Mouse (Mus musculus): ENCODE data around the gene 1700093K21Rik.
A peak's percentile ranks its signal among the peaks of the same experiment; 100 is the strongest.
"Not testable (repeated sequence)": the region's sequence is repeated elsewhere in the genome, so short reads cannot be mapped to it uniquely, and the experiment has no call there.

1700093K21Rik gene

DNA sequence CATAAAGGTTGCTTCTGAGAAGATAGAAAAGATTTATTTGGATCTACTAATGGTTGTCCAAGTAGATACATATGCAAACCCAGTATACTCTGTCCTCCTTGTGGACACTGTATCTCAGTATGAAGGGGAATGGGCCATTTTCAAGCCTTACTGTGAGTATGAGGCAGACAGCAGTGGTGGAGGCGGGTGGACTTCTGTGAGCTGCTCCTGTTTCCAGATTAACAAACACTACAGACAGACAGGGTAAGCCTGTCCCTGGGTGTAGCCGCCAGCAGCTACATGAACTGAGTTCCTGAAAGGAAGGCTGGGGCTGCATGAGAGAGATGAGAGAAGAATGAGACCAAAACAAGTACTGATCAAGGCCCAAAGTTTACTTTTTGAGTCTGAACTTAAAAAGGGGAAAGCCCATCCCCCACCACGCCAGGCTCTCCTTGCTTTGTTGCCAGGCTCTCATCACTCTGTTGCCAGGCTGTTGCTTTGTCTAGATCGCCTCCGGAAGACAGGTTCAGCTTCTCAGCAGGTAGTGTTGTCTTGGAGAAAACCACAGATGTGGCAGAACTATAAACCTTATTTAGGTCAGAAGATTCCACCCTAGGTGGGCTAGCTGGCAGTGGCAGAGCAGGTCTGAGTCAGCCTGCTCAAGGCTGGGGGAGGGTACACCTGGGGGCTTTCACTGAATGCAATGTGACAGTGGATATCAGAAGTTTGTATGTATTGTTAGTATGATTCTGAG, at the start of gene 1700093K21Rik:
1700093K21Rik (minus strand) TSS at position 683 of the 733 bp plus-strand sequence.
- no peak for DNase-seq

GRCm38 (mm10) chr11:23570130-23570529, 49.2 kb upstream of the 1700093K21Rik start:
- DNase-seq: no peak

GRCm38 (mm10) chr11:23565761-23566160, 44.8 kb upstream of the 1700093K21Rik start:
- DNase-seq: peak; percentile 69 to 91

GRCm38 (mm10) chr11:23557039-23557630, 36.2 kb upstream of the 1700093K21Rik start:
- DNase-seq: peak in 1 of 2 experiments; percentile 5

- no peak for DNase-seq
Measured at GRCm38 (mm10) chr11:23537446-23537845, 16.5 kb upstream of the 1700093K21Rik start.

GRCm38 (mm10) chr11:23518981-23519380, 2.0 kb downstream of the 1700093K21Rik start:
- peak in 1 of 2 experiments; percentile 16 for DNase-seq

- DNase-seq: no peak
Measured at GRCm38 (mm10) chr11:23515315-23515714, 5.6 kb downstream of the 1700093K21Rik start.

- not testable (repeated sequence) for DNase-seq
Measured at GRCm38 (mm10) chr11:23514785-23515184, 6.2 kb downstream of the 1700093K21Rik start.

DNA sequence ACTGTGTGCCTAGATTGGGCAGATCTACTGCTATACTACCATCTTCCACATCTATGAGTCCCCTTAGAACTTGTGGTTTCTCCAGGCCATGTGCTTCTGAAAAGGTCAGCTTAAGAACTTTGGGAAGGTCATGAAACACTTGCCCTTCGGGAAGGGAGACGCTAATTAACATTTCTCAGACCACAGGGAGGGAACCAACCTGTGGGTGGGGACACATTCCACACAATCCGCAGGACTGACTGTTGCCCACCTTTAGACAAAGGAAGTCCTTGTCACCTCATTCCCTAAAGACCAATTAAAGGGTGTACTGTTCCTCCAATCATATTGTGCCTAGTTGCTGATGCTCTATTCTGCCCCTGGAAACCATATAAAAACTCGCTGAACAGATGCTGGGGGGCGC, 16.2 kb downstream of the 1700093K21Rik start:
- not testable (repeated sequence) for DNase-seq

DNA sequence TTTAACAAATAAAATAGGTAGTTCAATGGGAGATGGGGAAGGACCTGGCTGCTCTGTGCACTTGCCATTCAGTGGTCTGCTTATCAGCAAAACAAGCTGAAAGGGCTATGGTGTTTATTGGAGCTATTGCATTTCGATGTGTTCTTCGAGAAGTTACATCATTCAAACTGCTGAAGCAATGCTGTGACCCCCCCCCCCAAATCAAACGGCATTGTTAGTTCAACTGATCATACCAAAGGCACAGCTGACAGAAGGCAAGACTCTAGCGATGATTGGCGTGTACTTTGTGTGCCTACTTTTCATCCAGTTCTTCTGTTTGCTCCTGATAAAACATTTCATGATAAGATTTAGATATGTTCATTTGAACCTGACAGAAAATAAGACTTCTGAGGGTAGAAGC, 22.3 kb downstream of the 1700093K21Rik start:
- no peak for DNase-seq

GRCm38 (mm10) chr11:23497718-23498509, 23.0 kb downstream of the 1700093K21Rik start, which contains the start of gene Ahsa2:
Ahsa2 (minus strand) TSS chr11:23498030.
- peak; percentile 98 to 100 for DNase-seq

- peak; percentile 54 to 81 for DNase-seq
Measured at GRCm38 (mm10) chr11:23497335-23497717, 23.6 kb downstream of the 1700093K21Rik start.

- DNase-seq: no peak
Measured at GRCm38 (mm10) chr11:23496661-23497060, 24.3 kb downstream of the 1700093K21Rik start.

DNA sequence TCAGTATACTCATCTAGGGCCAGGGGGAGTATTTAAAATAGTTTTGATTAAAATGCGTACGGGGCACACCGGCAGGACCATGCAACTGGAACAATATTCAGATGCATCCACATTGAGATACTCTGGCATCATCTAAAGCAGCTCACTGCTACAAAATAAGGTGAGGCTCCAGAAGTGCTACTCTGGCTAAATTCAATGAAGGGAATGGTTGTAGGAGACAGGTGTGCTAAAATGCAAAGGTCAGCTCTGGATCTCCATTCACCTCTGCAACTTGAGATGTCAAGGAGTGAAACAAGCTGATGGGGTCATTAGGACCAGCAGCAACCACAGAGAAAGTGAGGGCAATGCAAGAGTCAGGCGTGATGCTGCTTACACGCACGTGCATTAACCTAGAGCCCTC, 25.7 kb downstream of the 1700093K21Rik start:
- no peak for DNase-seq

DNA sequence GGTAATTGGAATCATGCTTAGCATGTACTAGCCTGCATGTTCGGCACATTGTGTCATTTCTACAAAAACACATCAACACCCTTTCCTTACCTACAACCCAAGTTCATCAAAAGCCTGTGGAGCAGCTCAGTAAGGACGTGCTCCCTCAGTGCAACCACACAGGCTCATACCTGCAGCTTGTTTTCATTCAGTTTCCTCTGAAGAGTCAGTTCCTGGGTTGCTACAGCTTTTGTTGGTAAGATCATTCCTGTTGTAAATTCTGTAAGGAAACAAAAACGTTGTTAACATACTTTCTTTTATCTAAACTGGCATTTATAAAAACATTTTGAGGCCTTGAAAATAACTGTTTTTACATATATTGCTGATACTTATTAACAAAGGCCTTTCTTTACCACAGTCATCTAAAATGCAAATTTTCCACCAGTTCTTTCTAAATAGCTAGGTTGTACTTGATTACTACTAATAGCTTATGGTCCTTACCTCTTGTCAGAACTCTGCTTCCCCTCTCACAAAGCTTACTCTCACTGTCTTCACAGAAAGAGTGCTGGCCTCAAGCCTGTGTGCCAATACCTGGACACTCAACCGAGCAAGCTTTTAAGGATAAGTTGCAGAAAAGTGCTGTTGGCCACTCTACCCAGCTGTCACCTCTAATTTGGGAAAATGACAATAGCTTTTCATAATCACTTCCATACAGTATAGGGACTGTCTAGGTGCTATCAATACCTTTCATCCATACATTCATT, 28.7 kb downstream of the 1700093K21Rik start:
- DNase-seq: no peak

DNA sequence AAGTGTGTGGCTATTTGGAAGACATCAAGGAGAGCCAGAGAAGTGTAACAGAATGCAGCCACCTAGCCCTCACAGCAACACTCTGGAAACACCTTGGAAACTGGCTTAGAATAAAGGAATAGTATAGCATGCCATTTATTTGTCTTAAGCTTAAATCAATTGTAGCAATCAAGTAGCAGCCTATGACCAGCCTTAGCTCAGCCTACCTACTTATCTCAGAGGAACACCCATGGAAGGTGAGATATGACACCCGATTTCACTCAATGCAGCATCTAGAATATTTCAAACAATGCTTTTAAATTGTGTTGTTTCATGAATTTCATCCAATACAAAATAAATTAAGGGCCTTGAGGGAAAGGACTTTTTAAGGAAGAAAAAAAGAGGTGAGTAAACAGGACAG, 31.0 kb downstream of the 1700093K21Rik start:
- no peak for DNase-seq
